Mouse (Mus musculus) olfactory bulb, adult 2 months (tissue): ENCODE data around the gene Ces2a. TPM values are rescaled to one million over a fixed set of nuclear protein-coding genes. Genes with fewer than 3 reads are reported as not detected.

Experiments used
- H3K27ac ChIP-seq: fragments of 200-500 bp; 2 replicates; pipeline ENCODE4 v1.5.1; 2012; ENCODE audit warnings: low read depth, low read length; ENCODE audit not compliant: insufficient read depth
- H3K4me1 ChIP-seq: fragments of 200-500 bp; 2 replicates; pipeline ENCODE4 v1.6.1; 2012; ENCODE audit warnings: low read length; ENCODE audit not compliant: control insufficient read depth, insufficient read depth
- H3K4me3 ChIP-seq: fragments of 200-500 bp; 2 replicates; pipeline ENCODE4 v1.5.1; 2012; ENCODE audit warnings: mild to moderate bottlenecking, low read depth, low read length, moderate library complexity; ENCODE audit not compliant: insufficient read depth
- CTCF ChIP-seq: fragments of 200-500 bp; IDR thresholded peaks from 2 replicates; pipeline ENCODE4 v1.5.1; 2012; ENCODE audit warnings: low read depth, mild to moderate bottlenecking, low read length, moderate library complexity; ENCODE audit not compliant: insufficient read depth
- POLR2A ChIP-seq: fragments of 200-500 bp; IDR thresholded peaks from 2 replicates; pipeline ENCODE4 v1.6.1; 2012; ENCODE audit warnings: mild to moderate bottlenecking, low read depth, low read length, moderate library complexity; ENCODE audit not compliant: insufficient read depth
- WGBS: fragments of 180-500 bp; shearing (Covaris S2); methylation state at CpG from one replicate; pipeline ENCODE4 v1.1.7; 2018; 5-methylcytosine and 5-hydroxymethylcytosine counted together
- polyA plus RNA-seq: library from polyadenylated mRNA; stranded (reverse); fragments of >200 nt; gene quantifications from 2 replicates; pipeline ENCODE4 v1.2.4, GENCODE M21; 2012; ENCODE audit warnings: low replicate concordance; ENCODE audit not compliant: missing spikeins, insufficient read depth, insufficient read length

Gene Ces2a
- polyA plus RNA-seq, 1 experiment = not detected

DNA sequence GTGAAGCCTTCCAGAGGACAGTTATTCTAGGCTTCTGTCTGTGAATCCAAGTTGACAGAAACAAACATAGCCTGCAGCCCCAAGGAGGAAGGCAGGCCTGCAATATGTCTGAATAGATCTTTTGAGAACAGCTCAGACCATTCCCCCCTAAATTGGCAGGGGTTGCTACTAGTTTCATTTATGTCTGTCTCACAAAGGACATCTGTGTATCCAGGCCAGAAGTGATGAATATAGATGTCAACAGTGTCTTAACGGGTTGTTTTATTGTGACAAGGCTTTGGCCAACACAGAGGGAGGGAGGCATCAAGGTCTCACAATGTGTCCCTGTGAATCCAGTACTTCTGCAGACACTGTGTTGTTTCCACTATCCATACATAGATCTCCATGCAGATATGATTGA, 23.8 kb downstream of the Ces2a start:
- 29% methylated on average over 1 of the region's 1 CpGs for WGBS
- H3K4me1 ChIP-seq = no peaks in the 10 kb centered on the region
- no peak overlapping the region for H3K27ac ChIP-seq
- no peak overlapping the region for H3K4me3 ChIP-seq
- TF ChIP-seq CTCF (no peak), POLR2A (no peak)

DNA sequence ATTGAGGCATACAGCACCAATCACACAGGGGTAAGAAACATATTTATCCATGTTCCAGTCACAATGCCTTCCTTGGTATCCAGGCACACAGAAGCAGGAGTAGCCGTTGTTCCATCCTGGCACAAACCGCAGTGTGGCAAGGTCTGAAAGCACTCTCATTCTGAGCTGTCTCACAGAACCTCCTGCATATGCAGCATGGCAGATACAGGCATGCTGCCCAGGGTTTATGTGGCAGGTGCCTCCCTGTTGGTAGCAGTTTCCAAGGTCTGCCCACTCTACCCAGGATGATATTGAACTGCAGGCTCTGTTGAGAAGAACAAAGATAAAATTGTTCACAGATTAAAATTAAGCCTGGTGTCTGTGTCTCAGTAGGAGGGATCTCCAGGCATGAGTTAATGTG, 24.4 kb downstream of the Ces2a start:
- no peak for TF ChIP-seq CTCF
- TF ChIP-seq POLR2A = no peak
- H3K4me3 ChIP-seq = no peak overlapping the region
- H3K4me1 ChIP-seq = no peaks in the 10 kb centered on the region
- 33% methylated on average over 2 of the region's 2 CpGs for WGBS
- H3K27ac ChIP-seq = no peak overlapping the region

DNA sequence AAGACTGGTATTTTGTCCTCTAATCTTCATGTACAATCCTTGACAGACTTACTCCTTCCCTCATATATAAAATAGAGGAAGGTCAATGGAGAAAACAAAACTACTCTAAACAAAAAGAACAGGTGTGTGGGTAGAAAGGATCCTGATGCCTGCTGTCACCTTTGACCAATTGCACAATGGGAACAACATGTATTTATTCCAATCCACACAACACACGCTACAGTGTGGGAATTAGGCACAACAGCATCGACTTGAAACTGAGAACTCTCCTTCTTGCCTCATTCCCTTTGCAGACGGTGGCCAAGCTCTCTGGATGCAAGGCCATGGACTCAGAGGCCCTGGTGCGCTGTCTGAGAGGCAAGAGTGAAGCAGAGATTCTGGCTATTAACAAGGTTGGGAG, 27.3 kb downstream of the Ces2a start:
- Histone ChIP-seq H3K4me3 (no peak overlapping the region), H3K4me1 (no peaks in the 10 kb centered on the region), H3K27ac (no peak overlapping the region)
- 83% methylated on average over 4 of the region's 4 CpGs for WGBS
- no peak for TF ChIP-seq POLR2A
- TF ChIP-seq CTCF = no peak

DNA sequence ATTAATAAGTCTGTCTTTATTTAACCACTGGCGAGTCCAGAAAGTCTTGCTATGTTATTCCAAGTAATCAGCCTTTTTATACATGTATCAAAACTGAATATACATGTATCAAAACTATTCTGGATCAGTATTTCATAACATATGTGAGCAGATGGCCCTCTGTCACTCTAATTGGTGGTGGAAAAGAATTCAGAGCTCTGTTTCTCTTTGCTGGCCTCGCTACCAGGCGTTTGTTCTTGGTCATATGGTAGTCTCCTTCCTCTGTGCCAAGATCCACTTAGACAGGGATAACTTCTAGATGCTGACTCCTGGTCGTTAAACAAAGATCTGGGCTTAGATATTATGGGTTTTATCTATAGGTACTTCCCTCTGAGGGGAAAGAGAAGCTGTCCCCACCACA, 32.7 kb downstream of the Ces2a start:
- 75% methylated on average over 4 of the region's 4 CpGs for WGBS
- no peak overlapping the region for H3K4me3 ChIP-seq
- H3K27ac ChIP-seq = no peak overlapping the region
- TF ChIP-seq CTCF (no peak), POLR2A (no peak)
- no peaks in the 10 kb centered on the region for H3K4me1 ChIP-seq

DNA sequence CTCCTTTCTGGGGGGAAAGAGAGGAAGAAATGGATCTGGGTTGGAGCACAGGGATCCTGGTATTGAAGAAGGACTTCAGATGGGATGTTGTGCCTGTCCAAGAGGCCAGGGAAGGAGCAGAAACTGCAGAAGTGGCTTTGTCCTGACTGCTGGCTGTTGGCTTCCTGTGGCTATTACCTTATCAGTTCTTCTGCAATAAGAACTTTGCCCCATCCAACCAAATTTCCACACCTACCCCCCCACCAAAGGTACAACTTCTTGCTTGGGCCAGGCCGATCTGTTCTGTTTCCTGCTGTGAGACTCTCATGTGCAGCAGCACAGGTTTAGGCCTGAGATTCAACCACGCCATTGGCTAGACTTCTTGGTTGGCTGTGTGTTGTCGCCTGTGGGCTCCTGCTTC, 36.6 kb downstream of the Ces2a start:
- Histone ChIP-seq H3K4me1 (no peaks in the 10 kb centered on the region), H3K27ac (no peak overlapping the region), H3K4me3 (no peak overlapping the region)
- WGBS = 91% methylated on average over 3 of the region's 3 CpGs
- no peak for TF ChIP-seq POLR2A
- no peak for TF ChIP-seq CTCF

DNA sequence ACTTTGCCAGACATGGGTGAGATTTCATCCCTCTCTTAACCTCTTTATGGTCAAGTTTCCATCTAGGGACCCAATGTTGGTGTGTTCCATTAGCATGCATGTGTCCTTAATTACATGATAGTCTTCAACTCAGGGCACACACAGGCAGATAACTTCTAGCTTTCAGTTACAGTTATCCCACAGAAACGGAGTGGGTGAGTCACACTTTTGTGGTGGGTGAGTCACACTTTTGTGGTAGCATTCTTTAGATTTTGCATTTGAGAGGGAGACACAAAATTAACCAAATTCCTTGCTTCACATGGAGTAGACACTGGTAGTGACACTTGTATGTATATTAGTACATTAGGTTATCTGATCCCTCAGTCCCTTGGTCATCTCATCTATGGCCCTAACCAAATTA, 53.2 kb downstream of the Ces2a start:
- TF ChIP-seq POLR2A = no peak
- no peak for TF ChIP-seq CTCF
- WGBS = 33% methylated on average over 1 of the region's 1 CpGs
- Histone ChIP-seq H3K27ac (no peak overlapping the region), H3K4me1 (no peaks in the 10 kb centered on the region; the same call in 1 of the 2 replicates), H3K4me3 (no peak overlapping the region)

DNA sequence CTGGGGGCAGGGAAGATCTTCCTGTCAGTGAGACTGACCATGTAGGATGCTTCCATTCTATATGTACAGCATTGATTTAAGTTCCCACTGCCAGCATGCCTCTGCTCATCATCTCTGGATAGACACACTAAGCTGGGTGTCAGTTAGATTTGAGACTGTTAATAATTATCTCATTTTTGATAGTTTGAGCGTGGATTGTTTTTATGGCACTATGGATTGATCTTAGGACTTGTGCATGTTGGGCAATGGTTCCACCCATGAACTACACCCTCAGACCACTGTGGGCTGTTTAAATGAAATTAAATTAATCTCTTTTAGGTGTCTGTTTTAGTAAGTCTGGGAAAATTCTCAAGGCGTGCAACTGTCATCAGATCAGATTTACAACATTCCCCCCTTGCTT, 55.1 kb downstream of the Ces2a start:
- no peak overlapping the region for H3K27ac ChIP-seq

DNA sequence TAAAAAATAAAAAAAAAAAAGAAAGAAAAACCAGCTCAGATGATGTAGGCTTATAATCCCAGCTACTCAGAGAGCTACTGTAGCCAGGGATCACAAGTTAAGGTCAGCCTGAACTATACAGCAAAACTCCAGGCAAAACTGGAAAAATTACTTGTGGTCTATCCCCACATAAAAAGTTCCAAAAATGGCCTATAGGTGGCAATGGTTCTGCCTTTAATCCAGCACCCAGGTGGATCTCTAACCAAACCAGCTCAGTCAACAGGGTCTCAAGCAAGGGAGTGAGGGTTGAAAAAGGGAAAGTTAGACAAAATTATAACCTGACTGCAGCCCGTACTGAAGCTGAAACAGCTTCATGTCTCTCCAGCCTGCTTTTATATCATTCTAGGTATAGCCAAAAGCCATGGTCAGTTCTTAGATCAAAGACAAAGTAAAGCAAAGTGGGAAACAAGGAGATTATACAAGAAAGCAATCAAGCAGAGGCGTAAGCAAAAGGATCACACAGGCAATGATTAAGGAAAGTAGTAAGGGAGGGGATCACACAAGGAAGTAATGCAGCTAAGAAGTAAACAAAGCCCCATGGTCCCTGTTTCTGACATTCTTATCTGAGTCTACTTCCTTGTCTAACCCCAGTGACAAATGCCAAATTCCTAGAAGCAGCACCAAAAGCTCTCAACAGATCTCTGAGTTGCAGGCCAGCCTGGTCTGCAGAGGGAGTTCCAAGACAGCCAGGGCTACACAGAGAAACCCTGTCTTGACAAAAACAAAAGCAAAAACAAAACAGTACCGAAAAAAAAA, 56.3 kb downstream of the Ces2a start:
- TF ChIP-seq CTCF = no peak
- no peak for TF ChIP-seq POLR2A
- Histone ChIP-seq H3K4me3 (no peak overlapping the region), H3K4me1 (no peaks in the 10 kb centered on the region; the same call in 1 of the 2 replicates), H3K27ac (no peak overlapping the region)
- WGBS = 75% methylated on average over 3 of the region's 3 CpGs

More for the DNA sequence above, 55.1 kb downstream of the Ces2a start:
- Histone ChIP-seq H3K4me1 (no peaks in the 10 kb centered on the region; the same call in 1 of the 2 replicates), H3K4me3 (no peak overlapping the region)
- TF ChIP-seq CTCF (no peak), POLR2A (no peak)
- 90% methylated on average over 2 of the region's 2 CpGs for WGBS

Other genes starting within 250 kb of the Ces2a start
- not detected in 2 replicates for gene Terb1, start 224.1 kb upstream of the Ces2a start, polyA plus RNA-seq
- gene Nae1, start 199.4 kb upstream of the Ces2a start, polyA plus RNA-seq = not detected in 2 replicates
- gene Car7, start 199.3 kb upstream of the Ces2a start, polyA plus RNA-seq = not detected in 2 replicates
- gene Pdp2, start 142.6 kb upstream of the Ces2a start, polyA plus RNA-seq = not detected in 2 replicates
- not detected in 2 replicates for gene Cdh16, start 109.6 kb upstream of the Ces2a start, polyA plus RNA-seq
- gene Rrad, start 102.7 kb upstream of the Ces2a start, polyA plus RNA-seq = not detected in 2 replicates
- gene Ciao2b, start 92.0 kb upstream of the Ces2a start, polyA plus RNA-seq = not detected in 2 replicates
- gene Ces2b, start 97.6 kb downstream of the Ces2a start, polyA plus RNA-seq = not detected in 2 replicates
- not detected in 2 replicates for gene Ces2c, start 113.1 kb downstream of the Ces2a start, polyA plus RNA-seq
- gene Ces2e, start 192.3 kb downstream of the Ces2a start, polyA plus RNA-seq = not detected in 2 replicates
- gene Ces2f, start 213.4 kb downstream of the Ces2a start, polyA plus RNA-seq = not detected in 2 replicates
- not detected in 2 replicates for gene Ces2g, start 227.7 kb downstream of the Ces2a start, polyA plus RNA-seq